Mouse (Mus musculus): ENCODE data around the gene Sp100.

- TF ChIP-seq POLR2A (IDR thresholded peaks at IDR 0.05; ENCODE audit: low read depth, low read length): no peak
- no peak for TF ChIP-seq CTCF (conservative IDR thresholded peaks at IDR 0.05; ENCODE audit: insufficient read depth, insufficient read length, low read depth, low read length)
Measured at GRCm38 (mm10) chr1:85758231-85758968, 108.6 kb downstream of the Sp100 start.

Measured in kidney, adult 2 months (tissue).